Mouse (Mus musculus): ENCODE results near the gene Fhl2. TPM values are rescaled to one million over a fixed set of nuclear protein-coding genes. Genes with fewer than 3 reads are reported as not detected.

The Fhl2 gene
- polyA plus RNA-seq, 1 experiment from 2014 or later: 22.4 TPM

- Histone ChIP-seq H3K9ac (0 out of 2 replicates have a peak overlapping the region, but pooled peaks have one; percentile 22), H3K9me3 (no peaks in the 10 kb centered on the region), H3K27ac (replicated peaks) (no peak overlapping the region), H3K27me3 (no peaks in the 10 kb centered on the region), H3K36me3 (no peaks in the 10 kb centered on the region), H3K4me2 (0 out of 2 replicates have a peak overlapping the region, but pooled peaks have one; percentile 82), H3K4me1 (replicated peaks) (peaks cover 28% of the 10 kb centered on the region), H3K4me3 (no peak overlapping the region)
- ATAC-seq (ENCODE audit: low read depth): no peak
- WGBS: 69% methylated on average over 1 of the region's 1 CpGs
These were observed 106.4 kb downstream of the Fhl2 start for GRCm38 (mm10) chr1:43090418-43090817.

- H3K4me1 ChIP-seq (replicated peaks): 0 out of 2 replicates have a peak, but pooled peaks cover 5% of the 10 kb centered on the region
- H3K9me3 ChIP-seq: no peaks in the 10 kb centered on the region
- no peaks in the 10 kb centered on the region for H3K27me3 ChIP-seq
- no peaks in the 10 kb centered on the region; the same call in 1 of the 2 replicates for H3K36me3 ChIP-seq
- ATAC-seq (ENCODE audit: low read depth): no peak
- H3K4me2 ChIP-seq: no peak overlapping the region
- H3K4me3 ChIP-seq: no peak overlapping the region
- no peak overlapping the region for H3K9ac ChIP-seq
- H3K27ac ChIP-seq (replicated peaks): no peak overlapping the region
- WGBS: 88% methylated on average over 5 of the region's 5 CpGs
These were observed 113.8 kb downstream of the Fhl2 start for GRCm38 (mm10) chr1:43082946-43083345.

- no peak for ATAC-seq (ENCODE audit: low read depth)
- Histone ChIP-seq H3K9ac (no peak overlapping the region), H3K9me3 (no peaks in the 10 kb centered on the region), H3K27me3 (no peaks in the 10 kb centered on the region), H3K36me3 (peaks cover 19% of the 10 kb centered on the region), H3K27ac (replicated peaks) (no peak overlapping the region), H3K4me3 (no peak overlapping the region), H3K4me2 (no peak overlapping the region), H3K4me1 (replicated peaks) (0 out of 2 replicates have a peak, but pooled peaks cover 5% of the 10 kb centered on the region)
- 87% methylated on average over 2 of the region's 2 CpGs for WGBS
These were observed 118.7 kb downstream of the Fhl2 start for GRCm38 (mm10) chr1:43078124-43078523.

GRCm38 (mm10) chr1:43074791-43075190, 122.0 kb downstream of the Fhl2 start:
- H3K4me2 ChIP-seq: no peak overlapping the region
- ATAC-seq (ENCODE audit: low read depth): no peak
- WGBS: 88% methylated on average over 2 of the region's 2 CpGs

More at GRCm38 (mm10) chr1:43074791-43075190, 122.0 kb downstream of the Fhl2 start:
- no peaks in the 10 kb centered on the region for H3K27me3 ChIP-seq
- peaks cover 35% of the 10 kb centered on the region for H3K36me3 ChIP-seq
- H3K4me3 ChIP-seq: no peak overlapping the region
- no peak overlapping the region for H3K9ac ChIP-seq
- no peak overlapping the region for H3K27ac ChIP-seq (replicated peaks)
- H3K4me1 ChIP-seq (replicated peaks): 0 out of 2 replicates have a peak, but pooled peaks cover 2% of the 10 kb centered on the region
- H3K9me3 ChIP-seq: no peaks in the 10 kb centered on the region

Other genes with a start within 250 kb of the Fhl2 start
- gene Gpr45, start 244.1 kb downstream of the Fhl2 start, polyA plus RNA-seq (2015; fragmentation: Nextera tagmentation; extraction: Ambion mirVana): 16.1 and 16.7 TPM in 2 replicates
- 13.6 and 14.2 TPM in 2 replicates for gene Tgfbrap1, start 98.3 kb downstream of the Fhl2 start, polyA plus RNA-seq (2015; fragmentation: Nextera tagmentation; extraction: Ambion mirVana)
- gene AI597479, start 98.3 kb downstream of the Fhl2 start, polyA plus RNA-seq (2015; fragmentation: Nextera tagmentation; extraction: Ambion mirVana): 38.6 and 41.6 TPM in 2 replicates
- 33.9 and 39.9 TPM in 2 replicates for gene Nck2, start 247.6 kb upstream of the Fhl2 start, polyA plus RNA-seq (2015; fragmentation: Nextera tagmentation; extraction: Ambion mirVana)

Data from neural tube, embryonic 13.5 days (tissue).